In the genomic region with DNA sequence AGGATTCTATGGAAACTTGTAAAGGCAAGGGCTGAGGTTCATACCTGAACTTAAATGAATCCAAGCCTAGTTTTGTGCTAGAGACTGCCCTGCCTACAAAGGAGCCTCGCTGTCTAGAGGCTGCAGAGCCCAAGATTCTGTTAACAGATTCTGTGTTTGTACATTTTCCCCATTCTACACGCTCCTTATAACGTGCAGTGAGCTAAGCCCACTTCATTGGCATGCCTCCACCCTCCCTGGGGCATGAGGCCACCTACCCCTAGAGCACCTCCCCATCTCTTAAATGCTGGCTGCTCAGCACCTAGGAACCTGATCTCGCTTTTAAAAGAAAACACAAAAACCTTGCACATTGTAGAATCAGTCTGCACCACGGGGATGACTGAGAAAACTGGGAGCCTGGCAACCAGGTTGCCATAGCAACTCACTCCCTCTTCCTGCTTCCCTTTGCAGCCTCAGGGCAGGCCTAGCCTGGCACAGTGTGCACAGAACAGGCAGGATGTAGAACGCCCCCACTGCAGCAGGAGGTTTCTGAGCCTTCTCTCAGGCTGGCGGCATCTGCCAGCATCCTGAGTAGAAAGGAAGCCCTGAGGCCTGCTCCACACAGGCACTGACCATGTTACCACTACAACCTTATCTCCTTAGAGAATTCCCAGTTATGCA, we compare ENCODE assay signal across 9 mouse cellular contexts.
A peak's percentile ranks its signal among the peaks of the same experiment; 100 is the strongest.
DNase-seq lines count a peak whose midpoint lies in the region; ATAC-seq and TF ChIP-seq lines count a peak whose summit lies in the region.
"Had no signal": no experiment of that assay in that cellular context is flagged by ENCODE, and none has a peak within 500 bp of the region (broad histone marks: within the 10 kb centered on the region; RNA-seq: fewer than 3 reads in every experiment).

No protein-coding gene starts in this region.

- no peak overlapping the region for H3K9ac ChIP-seq in embryonic facial prominence, embryonic 11.5 days (replicated peaks; ENCODE audit: low read length)
- peak overlapping the region; percentile 40 for H3K9ac ChIP-seq in hindbrain, postnatal 0 days (replicated peaks; ENCODE audit: low read length)
- H3K9ac ChIP-seq in stomach, embryonic 16.5 days (ENCODE audit: low read length): no peak overlapping the region
- H3K9ac ChIP-seq: liver, embryonic 15.5 days had no signal

- TF ChIP-seq CTCF in cerebellum, adult 2 months (IDR thresholded peaks at IDR 0.05; ENCODE audit: borderline replicate concordance, insufficient read depth, low read depth, low read length): no peak
- peak; percentile 34; the same call in 1 of the 2 replicates for TF ChIP-seq CTCF in hindbrain, postnatal 0 days (IDR thresholded peaks at IDR 0.05; ENCODE audit: low read depth)

- 5% methylated on average over 7 of the region's 7 CpGs for WGBS in cerebellum, adult 2 months
- 31% methylated on average over 7 of the region's 7 CpGs for WGBS in embryonic facial prominence, embryonic 11.5 days
- 4% methylated on average over 7 of the region's 7 CpGs for WGBS in hindbrain, postnatal 0 days
- WGBS in stomach, embryonic 16.5 days: 44% methylated on average over 7 of the region's 7 CpGs

- H3K4me1 ChIP-seq in cerebellum, adult 2 months (ENCODE audit: control insufficient read depth, insufficient read depth, low read length): peaks cover 35% of the 10 kb centered on the region
- peaks cover 4% of the 10 kb centered on the region; the same call in 1 of the 2 replicates for H3K4me1 ChIP-seq in embryonic facial prominence, embryonic 11.5 days (ENCODE audit: control insufficient read depth, insufficient read depth, low read length)
- H3K4me1 ChIP-seq in hindbrain, postnatal 0 days (ENCODE audit: insufficient read depth, low read length): peaks cover 20% of the 10 kb centered on the region
- H3K4me1 ChIP-seq in stomach, embryonic 16.5 days (ENCODE audit: control insufficient read depth, insufficient read depth, low read length): no peaks in the 10 kb centered on the region
- H3K4me1 ChIP-seq: liver, embryonic 15.5 days had no signal

- peak; percentile 91 for ATAC-seq in embryonic facial prominence, embryonic 11.5 days (replicated peaks; ENCODE audit: insufficient number of reproducible peaks, low FRiP score, low TSS enrichment, low read depth)
- ATAC-seq in hindbrain, postnatal 0 days: peak; percentile 95
- 0 out of 2 replicates have a peak, but pooled peaks have one; percentile 17 for ATAC-seq in stomach, embryonic 16.5 days (ENCODE audit: insufficient read depth, low FRiP score)

- no peaks in the 10 kb centered on the region for H3K36me3 ChIP-seq in embryonic facial prominence, embryonic 11.5 days (replicated peaks; ENCODE audit: control insufficient read depth, insufficient read depth, low read depth, low read length)
- no peaks in the 10 kb centered on the region for H3K36me3 ChIP-seq in hindbrain, postnatal 0 days (ENCODE audit: insufficient read depth, low read length)
- H3K36me3 ChIP-seq in stomach, embryonic 16.5 days (ENCODE audit: control insufficient read depth, insufficient read depth, low read length): no peaks in the 10 kb centered on the region
- H3K36me3 ChIP-seq: liver, embryonic 15.5 days had no signal

- peak; percentile 86 to 93 for DNase-seq in cerebellum, adult 2 months
- peak; percentile 70 for DNase-seq in embryonic facial prominence, embryonic 11.5 days (ENCODE audit: low spot score)
- peak; percentile 96 for DNase-seq in hindbrain, postnatal 0 days (ENCODE audit: low spot score)
- DNase-seq in mesoderm, embryonic 11.5 days (ENCODE audit: low read depth, low spot score): peak; percentile 82
- DNase-seq in thymus, postnatal 25 days: no peak
- DNase-seq in urinary bladder, postnatal 4 days (ENCODE audit: low spot score in 2 of 2): no peak
- DNase-seq in kidney, postnatal 25 days: no peak

- no peak overlapping the region for H3K4me3 ChIP-seq in cerebellum, adult 2 months (replicated peaks; ENCODE audit: insufficient read depth, low read depth, low read length)
- H3K4me3 ChIP-seq in embryonic facial prominence, embryonic 11.5 days (ENCODE audit: low read depth, low read length): no peak overlapping the region
- no peak overlapping the region for H3K4me3 ChIP-seq in hindbrain, postnatal 0 days (ENCODE audit: low read length)
- no peak overlapping the region for H3K4me3 ChIP-seq in stomach, embryonic 16.5 days (replicated peaks; ENCODE audit: low read length)
- H3K4me3 ChIP-seq: liver, embryonic 15.5 days had no signal

- H3K27me3 ChIP-seq in cerebellum, adult 2 months (ENCODE audit: control insufficient read depth, insufficient read depth, low read length): no peaks in the 10 kb centered on the region
- H3K27me3 ChIP-seq in embryonic facial prominence, embryonic 11.5 days (ENCODE audit: control insufficient read depth, insufficient read depth, low read length): no peaks in the 10 kb centered on the region
- no peaks in the 10 kb centered on the region for H3K27me3 ChIP-seq in hindbrain, postnatal 0 days (ENCODE audit: insufficient read depth, low read length)
- no peaks in the 10 kb centered on the region for H3K27me3 ChIP-seq in stomach, embryonic 16.5 days (ENCODE audit: control insufficient read depth, insufficient read depth, low read length)
- H3K27me3 ChIP-seq: liver, embryonic 15.5 days had no signal

- H3K4me2 ChIP-seq in embryonic facial prominence, embryonic 11.5 days (ENCODE audit: low read depth, low read length): no peak overlapping the region
- no peak overlapping the region for H3K4me2 ChIP-seq in hindbrain, postnatal 0 days (ENCODE audit: low read depth, low read length)
- no peak overlapping the region for H3K4me2 ChIP-seq in stomach, embryonic 16.5 days (ENCODE audit: low read depth, low read length)
- H3K4me2 ChIP-seq: liver, embryonic 15.5 days had no signal

- H3K9me3 ChIP-seq in embryonic facial prominence, embryonic 11.5 days (replicated peaks; ENCODE audit: control insufficient read depth, low read length): no peaks in the 10 kb centered on the region
- no peaks in the 10 kb centered on the region for H3K9me3 ChIP-seq in hindbrain, postnatal 0 days (ENCODE audit: low read length)
- no peaks in the 10 kb centered on the region for H3K9me3 ChIP-seq in stomach, embryonic 16.5 days (replicated peaks; ENCODE audit: control insufficient read depth, low read length)
- H3K9me3 ChIP-seq: liver, embryonic 15.5 days had no signal

- peak overlapping the region; percentile 86 for H3K27ac ChIP-seq in cerebellum, adult 2 months (ENCODE audit: insufficient read depth, low read length)
- no peak overlapping the region for H3K27ac ChIP-seq in embryonic facial prominence, embryonic 11.5 days (replicated peaks; ENCODE audit: low read depth, low read length)
- peak overlapping the region; percentile 92 for H3K27ac ChIP-seq in hindbrain, postnatal 0 days
- H3K27ac ChIP-seq in stomach, embryonic 16.5 days (ENCODE audit: low read length): no peak overlapping the region
- H3K27ac ChIP-seq: liver, embryonic 15.5 days had no signal

- peak; percentile 36; the same call in 1 of the 2 replicates for TF ChIP-seq POLR2A in cerebellum, adult 2 months (IDR thresholded peaks at IDR 0.05; ENCODE audit: borderline replicate concordance, insufficient read depth, low read length)

Comparison
In these comparisons a context has a peak if more than half of its experiments do, and no peak if none do; other contexts are left out.
1. DNase-seq: peak in cerebellum, adult 2 months (2 of 2), embryonic facial prominence, embryonic 11.5 days (single experiment), hindbrain, postnatal 0 days (single experiment) and mesoderm, embryonic 11.5 days (single experiment); none in thymus, postnatal 25 days (single experiment), urinary bladder, postnatal 4 days (0 of 2) and kidney, postnatal 25 days (0 of 2).
2. H3K27ac ChIP-seq: peak in cerebellum, adult 2 months (single experiment) and hindbrain, postnatal 0 days (single experiment); none in embryonic facial prominence, embryonic 11.5 days (single experiment) and stomach, embryonic 16.5 days (single experiment).
3. ATAC-seq: peak in every context shown above with its lines; median percentile 95 in hindbrain, postnatal 0 days; 91 in embryonic facial prominence, embryonic 11.5 days; 17 in stomach, embryonic 16.5 days.